Mouse (Mus musculus) kidney, postnatal 4 days (tissue): Measurements from ENCODE around the gene Gprin1.

Experiments used
- DNase-seq, 2 experiments: peaks; one replicate each; pipeline ENCODE4 v3.0.0; 2021; ENCODE audit warnings: mixed read lengths in 2 of 2

The Gprin1 gene

GRCm38 (mm10) chr13:54716916-54717315 is 32.8 kb downstream of the Gprin1 start:
- peak; percentile 61 to 65 for DNase-seq

GRCm38 (mm10) chr13:54714996-54715395 is 34.7 kb downstream of the Gprin1 start:
- DNase-seq, result no peak

GRCm38 (mm10) chr13:54714393-54714792 is 35.3 kb downstream of the Gprin1 start:
- DNase-seq, result no peak

- DNase-seq, result no peak
Observed at GRCm38 (mm10) chr13:54710866-54711265, 38.8 kb downstream of the Gprin1 start.

- DNase-seq, result no peak
Observed at GRCm38 (mm10) chr13:54704890-54705289, 44.8 kb downstream of the Gprin1 start.

- no peak for DNase-seq
Observed at GRCm38 (mm10) chr13:54702507-54702906, 47.2 kb downstream of the Gprin1 start.

GRCm38 (mm10) chr13:54701243-54701642 is 48.4 kb downstream of the Gprin1 start, which contains the start of gene Cdhr2:
Gene Cdhr2 (plus strand): TSS chr13:54701461.
- DNase-seq, result peak; percentile 60 to 78

- no peak for DNase-seq
Observed at GRCm38 (mm10) chr13:54695479-54696230, 54.0 kb downstream of the Gprin1 start.

GRCm38 (mm10) chr13:54694348-54695060 is 55.2 kb downstream of the Gprin1 start:
- peak; percentile 89 to 93 for DNase-seq

- DNase-seq, result peak; percentile 98 to 99
Observed at GRCm38 (mm10) chr13:54693558-54694347, 55.9 kb downstream of the Gprin1 start, which contains the start of gene Rnf44. Gene Rnf44 (minus strand): TSS chr13:54693907.

GRCm38 (mm10) chr13:54692711-54693557 is 56.7 kb downstream of the Gprin1 start:
- no peak for DNase-seq

GRCm38 (mm10) chr13:54691737-54692136 is 57.9 kb downstream of the Gprin1 start:
- no peak for DNase-seq

- DNase-seq, result no peak
Observed at GRCm38 (mm10) chr13:54690151-54690740, 59.4 kb downstream of the Gprin1 start.

- peak; percentile 99 for DNase-seq
Observed at GRCm38 (mm10) chr13:54687575-54688424, 61.9 kb downstream of the Gprin1 start.

- DNase-seq, result peak; percentile 83 to 91
Observed at GRCm38 (mm10) chr13:54687096-54687495, 62.6 kb downstream of the Gprin1 start.
